Mouse (Mus musculus) thymus, adult 2 months (tissue): Measurements from ENCODE around the gene Nxph4. TPM values are rescaled to one million over a fixed set of nuclear protein-coding genes. Genes with fewer than 3 reads are reported as not detected.
A peak's percentile ranks its signal among the peaks of the same experiment; 100 is the strongest.

Source experiments
- DNase-seq: peaks from one replicate; pipeline ENCODE4 v3.0.0; 2021
- H3K27ac ChIP-seq: fragments of 200-500 bp; 2 replicates; pipeline ENCODE4 v1.5.1; 2012; ENCODE audit warnings: low read length, control low read depth; ENCODE audit not compliant: control insufficient read depth, insufficient read depth
- H3K27me3 ChIP-seq: fragments of 200-500 bp; 2 replicates; pipeline ENCODE4 v1.6.1; 2012; ENCODE audit warnings: mild to moderate bottlenecking, low read length, moderate library complexity, mixed read lengths; ENCODE audit not compliant: control insufficient read depth, insufficient read depth
- H3K36me3 ChIP-seq: fragments of 200-500 bp; 2 replicates; pipeline ENCODE4 v1.6.1; 2012; ENCODE audit warnings: mild to moderate bottlenecking, low read length, moderate library complexity; ENCODE audit not compliant: control insufficient read depth, insufficient read depth
- H3K4me1 ChIP-seq: fragments of 200-500 bp; replicated peaks from 2 replicates; pipeline ENCODE4 v1.6.1; 2012; ENCODE audit warnings: low read length; ENCODE audit not compliant: control insufficient read depth, insufficient read depth
- H3K4me3 ChIP-seq: fragments of 200-500 bp; 2 replicates; pipeline ENCODE4 v1.5.1; 2012; ENCODE audit warnings: mild to moderate bottlenecking, low read length, control low read depth, moderate library complexity; ENCODE audit not compliant: control insufficient read depth, insufficient read depth
- CTCF ChIP-seq: fragments of 200-500 bp; IDR thresholded peaks from 2 replicates; pipeline ENCODE4 v1.5.1; 2012; ENCODE audit warnings: mild to moderate bottlenecking, control low read depth, low read length, moderate library complexity, borderline replicate concordance; ENCODE audit not compliant: control insufficient read depth, poor library complexity, insufficient read depth; ENCODE audit errors: extremely low read depth
- POLR2A ChIP-seq: fragments of 200-500 bp; IDR thresholded peaks from 2 replicates; pipeline ENCODE4 v1.6.1; 2012; ENCODE audit warnings: mild to moderate bottlenecking, low read length, control low read depth, moderate library complexity; ENCODE audit not compliant: control insufficient read depth, poor library complexity, insufficient read depth; ENCODE audit errors: extremely low read depth
- WGBS: fragments of 180-500 bp; shearing (Covaris S2); methylation state at CpG from one replicate; pipeline ENCODE4 v1.1.7; 2018; 5-methylcytosine and 5-hydroxymethylcytosine counted together
- polyA plus RNA-seq: library from polyadenylated mRNA; depleted of rRNA; stranded (reverse); fragments of >200 nt; gene quantifications from 2 replicates; pipeline ENCODE4 v1.2.3, GENCODE M21; 2012

Nxph4 gene
- polyA plus RNA-seq, 1 experiment, result 0.20 TPM

DNA sequence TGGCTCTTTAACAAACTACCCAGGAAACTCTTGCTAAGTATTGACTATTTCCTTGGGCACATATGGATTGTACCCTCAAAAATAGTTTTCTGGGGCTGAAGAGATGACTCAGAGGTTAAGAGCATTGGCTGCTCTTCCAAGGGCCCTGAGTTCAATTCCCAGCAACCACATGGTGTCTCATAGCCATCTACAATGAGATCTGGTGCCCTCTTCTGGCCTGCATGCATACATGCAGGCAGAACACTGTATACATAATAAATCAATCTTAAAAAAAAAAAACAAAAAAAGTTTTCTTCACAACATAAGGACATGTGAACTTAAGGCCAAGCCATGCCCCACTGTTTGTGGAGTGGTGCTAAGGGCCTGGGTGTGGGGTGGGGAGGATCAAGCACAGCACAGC lies 26.8 kb upstream of the Nxph4 start:
- Histone ChIP-seq H3K36me3 (no peaks in the 10 kb centered on the region), H3K27me3 (no peaks in the 10 kb centered on the region), H3K27ac (no peak overlapping the region), H3K4me1 (no peaks in the 10 kb centered on the region; the same call in 1 of the 2 replicates), H3K4me3 (no peak overlapping the region)
- DNase-seq, result no peak
- TF ChIP-seq CTCF (no peak), POLR2A (no peak)

DNA sequence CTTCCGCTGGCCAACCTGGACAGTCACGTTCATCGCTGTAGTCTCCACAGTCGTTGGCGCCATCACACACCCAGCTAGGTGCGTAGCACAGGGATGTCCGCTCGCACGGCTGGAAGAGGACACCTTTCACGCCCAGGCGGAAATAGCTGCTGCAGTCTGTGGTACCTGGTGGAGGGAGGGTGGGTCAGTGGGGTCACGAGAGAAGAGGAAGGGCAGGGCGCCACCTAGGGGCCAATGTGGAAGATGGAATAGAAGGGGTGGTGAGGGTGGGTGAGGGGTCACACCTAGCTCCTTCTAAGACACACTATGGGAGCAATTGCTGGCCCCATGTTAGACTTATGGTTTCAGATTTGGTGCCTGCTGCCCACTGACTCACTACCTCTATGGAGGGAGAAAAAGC lies 23.0 kb upstream of the Nxph4 start:
- TF ChIP-seq POLR2A, result no peak
- TF ChIP-seq CTCF, result peak; percentile 71
- no peak overlapping the region for H3K27ac ChIP-seq
- no peaks in the 10 kb centered on the region for H3K27me3 ChIP-seq
- no peak for DNase-seq
- H3K4me3 ChIP-seq, result no peak overlapping the region
- H3K4me1 ChIP-seq, result no peaks in the 10 kb centered on the region
- 93% methylated on average over 13 of the region's 13 CpGs for WGBS
- H3K36me3 ChIP-seq, result no peaks in the 10 kb centered on the region

DNA sequence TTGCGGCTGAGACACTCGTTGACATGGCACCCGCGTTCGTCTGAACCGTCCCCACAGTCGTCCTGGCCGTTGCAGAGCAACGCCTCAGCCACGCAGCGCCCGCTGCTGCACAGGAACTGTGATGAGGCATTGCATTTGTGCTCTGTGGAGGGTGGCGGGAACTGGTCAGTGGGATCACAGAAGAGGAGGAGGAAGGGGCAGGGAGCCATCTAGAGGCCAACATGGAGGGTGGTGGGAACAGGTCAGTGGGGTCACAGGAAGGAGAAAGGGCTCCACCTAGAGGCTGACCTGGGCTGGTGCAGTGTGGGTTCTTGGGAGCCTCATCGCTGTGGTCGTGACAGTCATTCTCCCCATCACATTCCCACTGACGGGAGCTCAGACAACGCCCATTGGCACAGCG lies 21.3 kb upstream of the Nxph4 start:
- H3K27ac ChIP-seq, result no peak overlapping the region
- no peaks in the 10 kb centered on the region for H3K4me1 ChIP-seq
- 96% methylated on average over 18 of the region's 18 CpGs for WGBS
- H3K27me3 ChIP-seq, result no peaks in the 10 kb centered on the region
- no peak for TF ChIP-seq POLR2A
- peak; percentile 65; the same call in 1 of the 2 replicates for TF ChIP-seq CTCF
- H3K4me3 ChIP-seq, result no peak overlapping the region
- no peaks in the 10 kb centered on the region for H3K36me3 ChIP-seq
- peak; percentile 32 for DNase-seq

DNA sequence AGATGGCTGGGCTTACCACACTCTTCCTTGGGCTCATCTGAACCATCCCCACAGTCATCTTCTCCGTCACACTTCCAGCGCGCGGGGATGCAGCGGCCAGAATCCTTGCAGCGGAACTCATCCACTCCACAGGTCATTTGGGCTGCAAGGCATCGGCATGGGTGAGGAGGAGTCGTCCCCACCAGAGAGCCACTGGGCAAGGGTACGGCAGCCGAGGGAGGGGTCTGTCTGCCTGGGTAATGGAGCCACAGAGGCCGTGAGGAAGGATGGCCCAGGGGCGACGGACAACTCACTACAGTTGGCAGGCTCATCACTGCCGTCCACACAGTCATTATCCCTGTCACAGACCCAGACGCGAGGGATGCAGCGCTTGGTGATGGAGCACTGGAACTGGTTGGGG lies 15.5 kb upstream of the Nxph4 start:
- H3K4me1 ChIP-seq, result no peaks in the 10 kb centered on the region
- no peak for DNase-seq
- WGBS, result 96% methylated on average over 17 of the region's 17 CpGs
- no peak overlapping the region for H3K27ac ChIP-seq
- H3K27me3 ChIP-seq, result no peaks in the 10 kb centered on the region
- no peak for TF ChIP-seq POLR2A
- TF ChIP-seq CTCF, result no peak
- H3K36me3 ChIP-seq, result no peaks in the 10 kb centered on the region
- no peak overlapping the region for H3K4me3 ChIP-seq

DNA sequence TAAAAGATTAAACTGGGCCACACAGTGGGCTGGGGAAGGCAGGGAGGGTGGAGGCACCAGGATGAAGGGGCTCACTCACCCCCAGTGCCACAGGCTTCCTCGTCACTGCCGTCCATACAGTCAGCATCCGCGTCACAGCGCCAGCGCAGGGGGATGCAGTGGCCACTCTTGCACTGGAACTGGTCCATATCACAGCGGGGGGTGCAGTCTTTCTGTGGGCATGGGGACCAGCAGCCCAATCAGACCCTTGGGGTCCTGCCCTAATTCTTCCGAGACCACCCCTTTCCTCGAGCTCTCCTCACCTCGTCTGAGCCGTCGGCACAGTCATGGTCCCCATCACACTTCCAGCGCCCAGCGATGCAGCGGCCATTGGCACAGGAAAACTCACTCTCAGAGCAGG lies 13.9 kb upstream of the Nxph4 start:
- no peak for DNase-seq
- no peaks in the 10 kb centered on the region for H3K27me3 ChIP-seq
- H3K27ac ChIP-seq, result no peak overlapping the region
- no peak overlapping the region for H3K4me3 ChIP-seq
- TF ChIP-seq POLR2A (no peak), CTCF (no peak)
- H3K4me1 ChIP-seq, result no peaks in the 10 kb centered on the region
- H3K36me3 ChIP-seq, result no peaks in the 10 kb centered on the region
- WGBS, result 97% methylated on average over 15 of the region's 15 CpGs

DNA sequence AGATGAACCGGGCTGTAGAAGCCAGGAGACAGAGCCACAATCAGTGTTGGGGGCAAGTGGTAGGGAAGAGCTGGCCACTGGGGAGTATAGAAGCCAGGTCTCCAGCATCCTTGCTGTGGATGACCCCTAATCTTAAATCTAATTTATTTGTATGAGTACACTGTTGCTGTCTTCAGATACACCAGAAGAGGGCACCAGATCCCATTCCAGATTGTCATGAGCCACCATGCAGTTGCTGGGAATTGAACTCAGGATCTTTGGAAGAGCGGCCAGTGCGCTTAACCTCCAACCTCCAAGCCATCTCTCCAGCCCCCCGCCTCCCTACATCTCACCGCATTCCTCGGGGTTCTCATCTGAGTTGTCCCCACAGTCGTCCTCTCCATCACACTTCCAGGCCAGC lies 12.1 kb upstream of the Nxph4 start:
- TF ChIP-seq POLR2A (no peak), CTCF (no peak)
- H3K36me3 ChIP-seq, result no peaks in the 10 kb centered on the region
- no peak overlapping the region for H3K27ac ChIP-seq
- no peak for DNase-seq
- WGBS, result 95% methylated on average over 7 of the region's 7 CpGs
- no peaks in the 10 kb centered on the region for H3K27me3 ChIP-seq
- H3K4me3 ChIP-seq, result no peak overlapping the region
- H3K4me1 ChIP-seq, result no peaks in the 10 kb centered on the region

DNA sequence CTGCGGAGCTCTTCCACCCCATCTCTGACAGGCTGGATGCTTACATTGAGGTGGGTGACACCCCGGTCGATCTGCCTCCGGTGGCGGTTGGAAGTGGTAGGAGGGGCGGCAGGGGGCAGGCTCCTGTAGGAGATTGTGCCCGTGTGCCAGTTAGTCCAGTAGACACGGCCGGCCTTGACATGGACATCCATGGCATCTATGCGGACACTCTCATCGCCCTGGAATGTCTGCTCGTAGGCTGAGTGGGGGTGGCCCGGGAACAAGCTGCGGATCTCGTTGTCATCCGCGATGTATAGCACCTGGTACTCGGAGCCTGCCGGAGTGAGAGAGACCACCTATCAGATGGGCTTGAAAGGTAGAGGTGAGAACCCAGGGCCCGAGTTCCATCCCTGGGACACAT lies 10.0 kb upstream of the Nxph4 start:
- no peak for DNase-seq
- Histone ChIP-seq H3K4me1 (no peaks in the 10 kb centered on the region), H3K27me3 (no peaks in the 10 kb centered on the region), H3K36me3 (no peaks in the 10 kb centered on the region), H3K4me3 (no peak overlapping the region), H3K27ac (no peak overlapping the region)
- 96% methylated on average over 20 of the region's 20 CpGs for WGBS
- TF ChIP-seq CTCF (no peak), POLR2A (no peak)
